Mouse (Mus musculus) forebrain, embryonic 10.5 days (tissue): ENCODE results near the gene Gfy. TPM values are rescaled to one million over a fixed set of nuclear protein-coding genes. Genes with fewer than 3 reads are reported as not detected.
A peak's percentile ranks its signal among the peaks of the same experiment; 100 is the strongest.
"Not testable (repeated sequence)": the region's sequence is repeated elsewhere in the genome, so short reads cannot be mapped to it uniquely, and the experiment has no call there.

Experiments used
- DNase-seq: peaks from one replicate; pipeline ENCODE4 v3.0.0-alpha.2; 2017; ENCODE audit warnings: low spot score; ENCODE audit errors: extremely low spot score
- H3K27ac ChIP-seq: fragments of 300-500 bp; sonication (generic); 2 replicates; pipeline ENCODE4 v1.5.1; 2016; ENCODE audit warnings: mild to moderate bottlenecking
- H3K27me3 ChIP-seq: fragments of 300-500 bp; sonication (generic); 2 replicates; pipeline ENCODE4 v1.6.1; 2016; ENCODE audit warnings: mild to moderate bottlenecking; ENCODE audit not compliant: poor library complexity, severe bottlenecking
- H3K36me3 ChIP-seq: fragments of 300-500 bp; sonication (generic); replicated peaks from 2 replicates; pipeline ENCODE4 v1.6.1; 2016; ENCODE audit warnings: mild to moderate bottlenecking, moderate library complexity
- H3K4me1 ChIP-seq: fragments of 300-500 bp; sonication (generic); 2 replicates; pipeline ENCODE4 v1.6.1; 2016
- H3K4me3 ChIP-seq: fragments of 300-500 bp; sonication (generic); 2 replicates; pipeline ENCODE4 v1.5.1; 2016; ENCODE audit warnings: mild to moderate bottlenecking, moderate library complexity
- H3K9me3 ChIP-seq: fragments of 300-500 bp; sonication (generic); 2 replicates; pipeline ENCODE4 v1.6.1; 2016; ENCODE audit warnings: mild to moderate bottlenecking, moderate library complexity
- WGBS: fragments of 180-500 bp; shearing (Covaris S2); methylation state at CpG from one replicate; pipeline ENCODE4 v1.1.7; 2016; 5-methylcytosine and 5-hydroxymethylcytosine counted together
- polyA plus RNA-seq: library from polyadenylated mRNA; unstranded; fragments of >200 nt; fragmentation: Nextera tagmentation; extraction: Ambion mirVana; gene quantifications from 2 replicates; pipeline ENCODE4 v1.2.1, GENCODE M21; 2016

Gfy gene
- polyA plus RNA-seq, 1 experiment from 2014 or later: 0.15 TPM

GRCm38 (mm10) chr7:45161612-45162473 is 17.5 kb downstream of the Gfy start:
- peaks cover 47% of the 10 kb centered on the region for H3K27me3 ChIP-seq
- H3K36me3 ChIP-seq: peaks cover 41% of the 10 kb centered on the region
- DNase-seq: peak; percentile 89
- peaks cover 2% of the 10 kb centered on the region; the same call in 1 of the 2 replicates for H3K9me3 ChIP-seq
- 5% methylated on average over 35 of the region's 35 CpGs for WGBS
- peak overlapping the region; percentile 78 for H3K27ac ChIP-seq
- peak overlapping the region; percentile 55 for H3K4me3 ChIP-seq
- peaks cover 26% of the 10 kb centered on the region for H3K4me1 ChIP-seq

DNA sequence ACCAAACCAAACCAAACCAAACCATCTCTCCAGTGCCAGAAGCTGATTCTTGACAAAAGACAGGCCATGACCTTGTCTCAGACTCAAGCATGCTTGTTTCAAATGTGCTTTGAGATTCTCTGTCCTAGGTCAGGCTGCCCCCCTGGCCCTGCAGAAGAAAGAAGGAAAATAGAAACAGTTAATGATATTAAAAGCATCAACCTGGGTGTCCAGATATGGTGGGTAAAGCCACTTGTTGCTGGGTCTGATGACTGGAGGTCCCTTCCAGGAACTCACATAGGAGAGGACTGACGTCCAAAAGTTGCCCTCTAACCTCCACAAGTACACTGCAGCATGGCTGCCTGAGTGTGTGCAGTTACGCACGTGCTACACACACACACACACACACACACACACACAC is 18.5 kb downstream of the Gfy start:
- H3K36me3 ChIP-seq: peaks cover 44% of the 10 kb centered on the region
- H3K4me3 ChIP-seq: no peak overlapping the region
- no peaks in the 10 kb centered on the region for H3K9me3 ChIP-seq
- 95% methylated on average over 3 of the region's 3 CpGs for WGBS
- no peak overlapping the region for H3K27ac ChIP-seq
- peaks cover 37% of the 10 kb centered on the region for H3K27me3 ChIP-seq
- no peak for DNase-seq
- peaks cover 26% of the 10 kb centered on the region for H3K4me1 ChIP-seq

GRCm38 (mm10) chr7:45160316-45160800 is 19.0 kb downstream of the Gfy start:
- no peaks in the 10 kb centered on the region for H3K9me3 ChIP-seq
- H3K27me3 ChIP-seq: peaks cover 32% of the 10 kb centered on the region
- no peak overlapping the region for H3K4me3 ChIP-seq
- WGBS: 93% methylated on average over 6 of the region's 6 CpGs
- peaks cover 29% of the 10 kb centered on the region for H3K4me1 ChIP-seq
- H3K27ac ChIP-seq: no peak overlapping the region
- no peak for DNase-seq
- H3K36me3 ChIP-seq: peaks cover 44% of the 10 kb centered on the region

- Histone ChIP-seq H3K27me3 (peaks cover 19% of the 10 kb centered on the region), H3K36me3 (peaks cover 44% of the 10 kb centered on the region), H3K27ac (no peak overlapping the region), H3K9me3 (no peaks in the 10 kb centered on the region), H3K4me1 (peaks cover 32% of the 10 kb centered on the region), H3K4me3 (no peak overlapping the region)
- WGBS: 92% methylated on average over 6 of the region's 6 CpGs
- DNase-seq: no peak
Observed at GRCm38 (mm10) chr7:45158991-45159390, 20.4 kb downstream of the Gfy start.

DNA sequence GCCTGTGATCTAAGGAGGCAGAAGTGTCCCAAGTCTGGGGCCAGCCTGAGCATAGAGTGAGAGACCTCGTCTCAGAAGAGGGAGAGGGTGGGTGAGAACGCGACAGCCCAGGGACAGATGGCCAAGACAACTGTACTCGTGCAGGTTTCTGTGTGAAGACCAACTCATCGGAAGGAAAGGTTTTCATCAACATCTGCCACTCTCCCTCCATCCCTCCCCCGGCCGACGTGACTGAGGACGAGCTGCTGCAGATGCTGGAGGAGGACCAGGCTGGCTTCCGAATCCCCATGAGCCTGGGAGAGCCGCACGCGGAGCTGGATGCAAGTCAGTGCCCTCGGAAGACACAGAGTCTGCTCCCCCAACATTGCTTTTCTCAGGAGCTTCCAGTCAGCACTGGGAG is 21.9 kb downstream of the Gfy start:
- H3K9me3 ChIP-seq: no peaks in the 10 kb centered on the region
- H3K27me3 ChIP-seq: peaks cover 3% of the 10 kb centered on the region
- WGBS: 88% methylated on average over 14 of the region's 14 CpGs
- DNase-seq: no peak
- peaks cover 29% of the 10 kb centered on the region for H3K4me1 ChIP-seq
- peaks cover 44% of the 10 kb centered on the region for H3K36me3 ChIP-seq
- no peak overlapping the region for H3K4me3 ChIP-seq
- H3K27ac ChIP-seq: no peak overlapping the region

- DNase-seq: no peak
- no peaks in the 10 kb centered on the region for H3K27me3 ChIP-seq
- peaks cover 24% of the 10 kb centered on the region for H3K4me1 ChIP-seq
- H3K4me3 ChIP-seq: no peak overlapping the region
- no peaks in the 10 kb centered on the region for H3K9me3 ChIP-seq
- H3K27ac ChIP-seq: no peak overlapping the region
- peaks cover 43% of the 10 kb centered on the region for H3K36me3 ChIP-seq
- 93% methylated on average over 15 of the region's 15 CpGs for WGBS
Observed at GRCm38 (mm10) chr7:45156206-45156605, 23.2 kb downstream of the Gfy start.

DNA sequence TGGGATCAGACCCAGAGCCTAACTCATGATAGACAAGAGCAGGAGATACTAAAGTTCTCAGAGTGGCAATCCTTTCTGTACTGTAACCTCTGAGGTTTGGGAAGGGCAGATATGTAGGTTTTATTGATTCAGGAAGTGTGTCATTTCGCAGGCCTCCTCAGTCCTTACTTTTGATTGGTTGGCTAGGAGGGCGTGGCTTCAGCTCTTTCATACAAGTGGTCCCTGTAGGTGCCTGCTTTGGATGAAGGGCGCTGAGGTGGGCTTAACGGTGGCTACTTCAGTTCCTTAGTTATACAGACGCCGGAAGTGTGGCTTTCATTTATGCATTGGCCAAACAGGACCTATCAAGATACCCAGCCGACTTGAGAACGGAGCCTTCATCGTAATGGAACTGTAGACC is 23.8 kb downstream of the Gfy start:
- Histone ChIP-seq H3K4me3 (no peak overlapping the region; the same call in 1 of the 2 replicates), H3K4me1 (peaks cover 30% of the 10 kb centered on the region), H3K27me3 (no peaks in the 10 kb centered on the region), H3K27ac (no peak overlapping the region), H3K36me3 (peaks cover 37% of the 10 kb centered on the region), H3K9me3 (no peaks in the 10 kb centered on the region)
- DNase-seq: no peak
- 85% methylated on average over 9 of the region's 9 CpGs for WGBS

DNA sequence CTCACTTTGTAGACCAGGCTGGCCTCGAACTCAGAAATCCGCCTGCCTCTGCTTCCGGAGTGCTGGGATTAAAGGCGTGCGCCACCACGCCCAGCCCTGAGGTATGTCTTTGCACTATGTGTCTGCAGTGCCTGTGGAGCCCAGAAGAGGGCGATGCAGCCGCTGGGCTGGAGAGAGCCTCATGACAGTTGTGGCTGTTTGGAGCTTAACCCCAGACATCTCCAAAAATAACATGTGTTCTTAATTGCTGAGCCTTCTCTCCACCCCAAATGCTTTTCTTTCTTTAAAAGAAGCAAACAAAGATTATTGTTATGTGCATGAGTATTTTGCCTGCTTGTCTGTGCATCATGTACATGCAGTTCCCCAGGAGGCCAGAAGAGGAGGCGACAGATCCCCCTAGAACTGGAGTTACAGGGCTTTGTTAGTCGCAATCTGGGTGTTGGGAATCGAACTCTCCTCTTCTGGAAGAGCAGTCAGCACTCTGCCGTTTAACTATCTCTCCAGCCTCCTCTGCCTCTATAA is 24.3 kb downstream of the Gfy start:
- peak; percentile 44 for DNase-seq
- peak overlapping the region; percentile 74 for H3K4me3 ChIP-seq
- H3K4me1 ChIP-seq: peaks cover 36% of the 10 kb centered on the region
- H3K27ac ChIP-seq: peak overlapping the region; percentile 98
- H3K9me3 ChIP-seq: no peaks in the 10 kb centered on the region
- H3K27me3 ChIP-seq: no peaks in the 10 kb centered on the region
- 79% methylated on average over 12 of the region's 12 CpGs for WGBS
- peaks cover 32% of the 10 kb centered on the region for H3K36me3 ChIP-seq

DNA sequence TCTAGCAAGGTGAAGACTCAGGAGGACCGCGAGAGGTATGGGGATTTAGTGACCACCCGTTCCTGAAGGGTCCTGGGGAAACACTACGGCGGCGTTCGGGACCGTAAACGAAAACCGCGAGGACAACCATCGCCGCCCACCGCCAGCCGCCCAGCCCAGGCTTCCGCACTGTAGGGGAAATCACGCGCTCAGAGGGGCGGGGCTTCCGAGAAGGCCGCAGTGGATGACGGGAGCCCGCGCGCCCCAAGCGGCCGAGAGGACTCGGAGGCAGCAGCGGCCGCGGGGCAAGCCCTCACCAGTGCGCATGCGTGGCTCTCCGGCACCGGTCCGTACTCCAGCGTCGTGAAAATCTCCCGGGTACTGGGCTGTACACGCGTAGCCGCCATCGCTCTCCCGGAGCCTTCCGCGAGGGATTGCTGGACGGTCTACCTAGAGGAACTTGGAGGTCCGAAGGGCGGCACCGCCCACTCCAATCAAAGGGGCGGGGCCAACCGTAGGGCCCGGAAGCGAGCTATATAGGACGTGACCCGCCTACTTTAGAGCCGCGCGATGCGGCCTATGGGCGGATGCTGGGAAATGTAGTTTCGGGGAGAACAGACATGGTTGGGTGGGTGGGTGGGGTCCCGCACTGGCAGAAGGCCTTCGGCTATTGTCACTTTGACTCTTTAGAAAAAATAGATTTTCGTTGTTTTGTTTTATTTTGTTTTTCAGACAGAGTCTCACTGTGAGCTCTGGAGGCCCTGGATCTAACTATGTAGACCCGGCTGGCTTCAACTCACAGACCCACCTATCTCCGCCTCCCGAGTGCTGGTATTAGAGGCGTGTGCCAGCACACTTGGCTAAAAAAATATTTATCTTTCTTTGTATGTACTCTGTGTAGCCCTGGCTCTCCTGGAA is 25.0 kb downstream of the Gfy start, which contains the start of the genes Pih1d1 and Aldh16a1:
Gene Pih1d1, plus strand, starts transcription at position 208 of the 897 bp plus-strand sequence.
Gene Aldh16a1, minus strand, starts transcription at position 489 of the 897 bp plus-strand sequence.
- no peaks in the 10 kb centered on the region for H3K9me3 ChIP-seq
- H3K4me3 ChIP-seq: peak within 1 kb of the TSS; percentile 74
- H3K4me1 ChIP-seq: peaks cover 43% of the 10 kb centered on the region
- peak; percentile 97 for DNase-seq
- WGBS: 6% methylated on average over 69 of the region's 69 CpGs
- peaks cover 25% of the 10 kb centered on the region for H3K36me3 ChIP-seq
- peak within 1 kb of the TSS; percentile 98 for H3K27ac ChIP-seq
- H3K27me3 ChIP-seq: no peaks in the 10 kb centered on the region

- Histone ChIP-seq H3K4me1 (peaks cover 45% of the 10 kb centered on the region), H3K4me3 (peak overlapping the region; percentile 74), H3K36me3 (peaks cover 18% of the 10 kb centered on the region), H3K9me3 (no peaks in the 10 kb centered on the region), H3K27ac (peak overlapping the region; percentile 98), H3K27me3 (no peaks in the 10 kb centered on the region)
- DNase-seq: no peak
- 2% methylated on average over 5 of the region's 5 CpGs for WGBS
Observed at GRCm38 (mm10) chr7:45153586-45153985, 25.8 kb downstream of the Gfy start.

GRCm38 (mm10) chr7:45153052-45153451 is 26.3 kb downstream of the Gfy start:
- peaks cover 17% of the 10 kb centered on the region for H3K36me3 ChIP-seq
- DNase-seq, H3K9me3 ChIP-seq, H3K27ac ChIP-seq, H3K27me3 ChIP-seq: not testable (repeated sequence)
- H3K4me1 ChIP-seq: peaks cover 45% of the 10 kb centered on the region
- WGBS: 91% methylated on average over 2 of the region's 2 CpGs
- peak overlapping the region; percentile 74; the same call in 1 of the 2 replicates for H3K4me3 ChIP-seq

DNA sequence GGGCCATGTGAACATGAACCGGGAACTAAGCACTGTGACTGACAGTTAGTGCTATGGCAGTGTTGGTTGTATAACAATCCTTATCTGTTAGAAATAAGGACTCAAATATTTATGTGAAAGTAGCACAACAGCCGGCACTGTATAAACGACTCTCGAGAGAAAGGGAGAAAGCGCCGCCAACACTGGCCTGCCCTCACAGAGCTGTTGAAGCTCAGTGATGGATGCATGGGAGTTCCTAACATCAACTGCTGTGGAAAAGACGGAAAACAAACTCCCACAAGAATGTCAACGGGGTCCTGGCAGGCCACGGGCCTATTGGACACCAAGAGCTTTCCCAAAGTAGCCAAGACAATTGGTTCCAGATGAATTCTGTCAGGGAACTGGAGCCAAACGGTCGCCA is 28.1 kb downstream of the Gfy start:
- Histone ChIP-seq H3K4me1 (peaks cover 45% of the 10 kb centered on the region), H3K27me3 (no peaks in the 10 kb centered on the region), H3K27ac (peak overlapping the region; percentile 52; the same call in 1 of the 2 replicates), H3K9me3 (no peaks in the 10 kb centered on the region), H3K4me3 (no peak overlapping the region), H3K36me3 (peaks cover 20% of the 10 kb centered on the region)
- WGBS: 72% methylated on average over 11 of the region's 11 CpGs
- DNase-seq: no peak
